Mouse (Mus musculus) liver, embryonic 12.5 days (tissue): Measurements from ENCODE around the gene Gpr139. TPM values are rescaled to one million over a fixed set of nuclear protein-coding genes. Genes with fewer than 3 reads are reported as not detected.

Experiments used
- ATAC-seq: fragments of 200-750 bp; cut with Nextera tagmentation; 2 replicates; pipeline ENCODE4 v1.8.0; 2017; ENCODE audit warnings: moderate number of reproducible peaks, mild to moderate bottlenecking, moderate library complexity
- H3K27ac ChIP-seq: fragments of 300-500 bp; sonication (generic); 2 replicates; pipeline ENCODE4 v1.5.1; 2016; ENCODE audit warnings: mild to moderate bottlenecking
- H3K27me3 ChIP-seq: fragments of 300-500 bp; sonication (generic); replicated peaks from 2 replicates; pipeline ENCODE4 v1.6.1; 2016; ENCODE audit warnings: mild to moderate bottlenecking, moderate library complexity
- H3K36me3 ChIP-seq: fragments of 300-500 bp; sonication (generic); 2 replicates; pipeline ENCODE4 v1.6.1; 2016; ENCODE audit warnings: mild to moderate bottlenecking, moderate library complexity
- H3K4me1 ChIP-seq: fragments of 300-500 bp; sonication (generic); 2 replicates; pipeline ENCODE4 v1.6.1; 2016
- H3K4me2 ChIP-seq: fragments of 300-500 bp; sonication (generic); 2 replicates; pipeline ENCODE4 v1.6.1; 2016; ENCODE audit warnings: mild to moderate bottlenecking, moderate library complexity
- H3K4me3 ChIP-seq: fragments of 300-500 bp; sonication (generic); 2 replicates; pipeline ENCODE4 v1.5.1; 2016; ENCODE audit warnings: mild to moderate bottlenecking, moderate library complexity
- H3K9ac ChIP-seq: fragments of 300-500 bp; sonication (generic); 2 replicates; pipeline ENCODE4 v1.6.1; 2016; ENCODE audit warnings: mild to moderate bottlenecking, moderate library complexity
- H3K9me3 ChIP-seq: fragments of 300-500 bp; sonication (generic); replicated peaks from 2 replicates; pipeline ENCODE4 v1.6.1; 2016; ENCODE audit warnings: mild to moderate bottlenecking, moderate library complexity
- WGBS: fragments of 180-500 bp; shearing (Covaris S2); methylation state at CpG from one replicate; pipeline ENCODE4 v1.1.7; 2016; ENCODE audit not compliant: insufficient replicate concordance; 5-methylcytosine and 5-hydroxymethylcytosine counted together
- polyA plus RNA-seq: library from polyadenylated mRNA; unstranded; fragments of >200 nt; fragmentation: Nextera tagmentation; extraction: Ambion mirVana; gene quantifications from 2 replicates; pipeline ENCODE4 v1.2.1, GENCODE M21; 2016

Gene Gpr139
- not detected in 2 replicates for polyA plus RNA-seq

GRCm38 (mm10) chr7:119184341-119185143 lies at the start of gene Gpr139:
Gene Gpr139 (minus strand): TSS chr7:119184603.
- H3K27me3 ChIP-seq = peaks cover 47% of the 10 kb centered on the region
- WGBS = 2% methylated on average over 47 of the region's 47 CpGs
- no peak within 1 kb of the TSS for H3K9ac ChIP-seq
- H3K27ac ChIP-seq = no peak within 1 kb of the TSS
- H3K9me3 ChIP-seq = no peaks in the 10 kb centered on the region
- H3K36me3 ChIP-seq = no peaks in the 10 kb centered on the region
- H3K4me1 ChIP-seq = no peaks in the 10 kb centered on the region
- H3K4me2 ChIP-seq = peak within 1 kb of the TSS; percentile 54
- H3K4me3 ChIP-seq = peak within 1 kb of the TSS; percentile 31
- peak; percentile 40; the same call in 1 of the 2 replicates for ATAC-seq

- Histone ChIP-seq H3K9ac (no peak overlapping the region), H3K4me2 (no peak overlapping the region), H3K36me3 (no peaks in the 10 kb centered on the region), H3K4me3 (no peak overlapping the region), H3K4me1 (no peaks in the 10 kb centered on the region), H3K27ac (no peak overlapping the region), H3K27me3 (no peaks in the 10 kb centered on the region), H3K9me3 (no peaks in the 10 kb centered on the region)
- 41% methylated on average over 3 of the region's 3 CpGs for WGBS
- no peak for ATAC-seq
These were observed 46.6 kb upstream of the Gpr139 start for GRCm38 (mm10) chr7:119230971-119231370.

DNA sequence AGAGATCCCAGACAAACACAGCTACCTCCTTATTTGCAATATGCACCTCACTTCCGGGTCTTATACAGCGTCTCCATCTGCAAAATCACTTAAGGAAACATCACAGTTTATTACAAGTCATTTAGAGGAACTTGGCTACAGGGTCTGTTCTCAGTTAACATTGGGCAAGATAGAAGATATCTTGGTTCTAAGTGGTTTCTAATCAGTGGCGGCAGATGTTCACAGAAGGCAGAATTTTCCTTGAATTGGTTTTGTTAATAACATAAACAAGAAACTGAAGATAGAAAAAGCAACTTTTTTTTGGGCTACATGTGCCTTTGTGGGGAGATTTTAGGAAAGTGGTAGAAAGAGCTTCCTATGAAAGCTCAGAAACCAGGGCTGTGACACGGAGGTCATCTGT lies 38.3 kb upstream of the Gpr139 start:
- 51% methylated on average over 4 of the region's 4 CpGs for WGBS
- no peak overlapping the region for H3K9ac ChIP-seq
- 0 out of 2 replicates have a peak, but pooled peaks have one; percentile 32 for ATAC-seq

GRCm38 (mm10) chr7:119219121-119219520 lies 34.7 kb upstream of the Gpr139 start:
- Histone ChIP-seq H3K36me3 (no peaks in the 10 kb centered on the region), H3K27me3 (no peaks in the 10 kb centered on the region), H3K4me1 (no peaks in the 10 kb centered on the region), H3K27ac (no peak overlapping the region), H3K4me2 (no peak overlapping the region), H3K9me3 (no peaks in the 10 kb centered on the region), H3K9ac (no peak overlapping the region), H3K4me3 (no peak overlapping the region)
- no peak for ATAC-seq
- WGBS = 78% methylated on average over 2 of the region's 2 CpGs

More for the DNA sequence above, 38.3 kb upstream of the Gpr139 start:
- Histone ChIP-seq H3K9me3 (no peaks in the 10 kb centered on the region), H3K4me3 (no peak overlapping the region), H3K4me1 (no peaks in the 10 kb centered on the region), H3K36me3 (no peaks in the 10 kb centered on the region), H3K27me3 (no peaks in the 10 kb centered on the region), H3K27ac (no peak overlapping the region), H3K4me2 (no peak overlapping the region)

- ATAC-seq = no peak
- H3K27me3 ChIP-seq = no peaks in the 10 kb centered on the region
- H3K9me3 ChIP-seq = no peaks in the 10 kb centered on the region
- H3K4me1 ChIP-seq = no peaks in the 10 kb centered on the region
- no peaks in the 10 kb centered on the region for H3K36me3 ChIP-seq
- H3K27ac ChIP-seq = no peak overlapping the region
- H3K9ac ChIP-seq = no peak overlapping the region
- no peak overlapping the region for H3K4me3 ChIP-seq
- WGBS = 58% methylated on average over 3 of the region's 3 CpGs
- H3K4me2 ChIP-seq = no peak overlapping the region
These were observed 22.8 kb upstream of the Gpr139 start for GRCm38 (mm10) chr7:119207251-119207650.

GRCm38 (mm10) chr7:119186374-119186773 lies 2.0 kb upstream of the Gpr139 start:
- no peak overlapping the region for H3K4me3 ChIP-seq
- H3K4me1 ChIP-seq = no peaks in the 10 kb centered on the region
- peaks cover 47% of the 10 kb centered on the region for H3K27me3 ChIP-seq
- 11% methylated on average over 11 of the region's 11 CpGs for WGBS
- no peaks in the 10 kb centered on the region for H3K36me3 ChIP-seq
- ATAC-seq = no peak
- H3K9me3 ChIP-seq = no peaks in the 10 kb centered on the region
- H3K27ac ChIP-seq = no peak overlapping the region
- no peak overlapping the region for H3K9ac ChIP-seq
- H3K4me2 ChIP-seq = no peak overlapping the region

GRCm38 (mm10) chr7:119185181-119185940 lies 958 bp upstream of the Gpr139 start:
- Histone ChIP-seq H3K4me2 (no peak overlapping the region), H3K27me3 (peaks cover 47% of the 10 kb centered on the region), H3K4me1 (no peaks in the 10 kb centered on the region), H3K9ac (no peak overlapping the region), H3K4me3 (no peak overlapping the region), H3K36me3 (no peaks in the 10 kb centered on the region), H3K9me3 (no peaks in the 10 kb centered on the region), H3K27ac (no peak overlapping the region)
- ATAC-seq = no peak
- 5% methylated on average over 23 of the region's 23 CpGs for WGBS

DNA sequence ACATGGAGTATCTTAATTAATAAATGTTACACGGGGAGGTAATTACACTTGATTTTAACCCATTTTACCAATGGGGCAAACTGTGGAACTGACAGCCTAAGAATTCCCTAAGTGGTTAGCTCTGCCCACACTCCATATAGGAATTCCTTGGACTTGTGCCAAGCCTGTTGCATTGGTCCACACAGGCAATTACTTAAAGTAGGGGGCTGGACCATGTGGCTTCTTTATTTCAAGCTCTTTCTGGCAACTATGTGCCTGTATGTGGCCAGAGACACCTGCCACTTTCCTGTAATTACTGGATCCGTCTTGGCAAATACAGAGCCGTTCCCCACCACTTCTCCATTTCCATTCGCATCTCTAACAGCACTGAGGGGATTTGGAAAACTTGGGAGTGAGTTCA lies 3.4 kb downstream of the Gpr139 start:
- Histone ChIP-seq H3K4me2 (no peak overlapping the region), H3K4me1 (no peaks in the 10 kb centered on the region), H3K9ac (no peak overlapping the region), H3K27me3 (peaks cover 37% of the 10 kb centered on the region), H3K36me3 (no peaks in the 10 kb centered on the region), H3K27ac (no peak overlapping the region), H3K4me3 (no peak overlapping the region), H3K9me3 (no peaks in the 10 kb centered on the region)
- no peak for ATAC-seq
- WGBS = 52% methylated on average over 4 of the region's 4 CpGs

DNA sequence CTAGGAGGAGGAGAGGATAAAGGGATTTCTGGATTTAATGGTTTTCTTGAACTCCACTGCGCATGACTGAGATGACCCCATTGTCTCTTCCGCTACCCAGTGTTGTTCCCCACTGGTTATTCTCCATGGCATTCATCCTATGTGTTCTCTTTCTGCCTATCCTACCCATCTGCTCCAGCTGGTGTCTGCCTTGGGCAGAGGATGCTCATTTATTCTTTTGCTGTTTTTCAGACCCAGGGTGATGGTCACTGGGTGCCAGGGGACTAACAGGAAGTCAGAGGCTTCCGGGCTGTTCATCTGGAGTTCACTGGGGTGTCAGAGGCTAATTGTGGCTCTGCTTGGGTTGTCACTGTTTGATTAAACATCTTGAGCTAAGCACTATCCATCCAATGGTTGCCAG lies 24.4 kb downstream of the Gpr139 start:
- H3K27me3 ChIP-seq = no peaks in the 10 kb centered on the region
- H3K4me2 ChIP-seq = no peak overlapping the region
- WGBS = 72% methylated on average over 3 of the region's 3 CpGs
- H3K4me1 ChIP-seq = no peaks in the 10 kb centered on the region
- H3K9ac ChIP-seq = no peak overlapping the region
- H3K36me3 ChIP-seq = no peaks in the 10 kb centered on the region
- no peak for ATAC-seq
- H3K4me3 ChIP-seq = no peak overlapping the region
- H3K27ac ChIP-seq = no peak overlapping the region
- no peaks in the 10 kb centered on the region for H3K9me3 ChIP-seq

DNA sequence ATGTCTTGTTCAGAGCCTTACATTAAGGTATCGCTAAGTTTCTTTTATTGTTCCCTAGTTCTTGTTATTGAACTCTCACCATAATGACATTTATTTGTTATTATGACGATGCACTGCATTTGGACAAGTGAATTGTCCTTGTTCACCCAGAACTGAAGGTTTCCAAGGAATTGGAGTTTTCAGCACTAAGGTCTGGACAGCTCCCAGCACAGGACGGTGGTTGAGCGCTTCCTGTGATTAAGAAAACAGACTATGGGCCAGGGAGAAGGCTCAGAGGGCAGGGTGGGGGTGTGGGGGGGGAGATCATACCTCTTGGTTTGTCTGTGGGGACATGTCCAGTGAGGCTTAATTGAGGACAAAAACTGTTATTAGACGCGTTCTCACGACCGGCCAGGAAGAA lies 72.6 kb downstream of the Gpr139 start:
- Histone ChIP-seq H3K4me3 (no peak overlapping the region), H3K27me3 (no peaks in the 10 kb centered on the region), H3K27ac (no peak overlapping the region), H3K9ac (no peak overlapping the region), H3K4me1 (no peaks in the 10 kb centered on the region), H3K4me2 (no peak overlapping the region), H3K36me3 (no peaks in the 10 kb centered on the region), H3K9me3 (no peaks in the 10 kb centered on the region)
- WGBS = 62% methylated on average over 8 of the region's 8 CpGs
- no peak for ATAC-seq

GRCm38 (mm10) chr7:119105878-119106277 lies 78.5 kb downstream of the Gpr139 start:
- ATAC-seq = no peak
- Histone ChIP-seq H3K36me3 (no peaks in the 10 kb centered on the region), H3K9ac (no peak overlapping the region), H3K9me3 (no peaks in the 10 kb centered on the region; the same call in 1 of the 2 replicates), H3K4me1 (no peaks in the 10 kb centered on the region), H3K4me3 (no peak overlapping the region), H3K4me2 (no peak overlapping the region), H3K27me3 (no peaks in the 10 kb centered on the region), H3K27ac (no peak overlapping the region)
- 67% methylated on average over 4 of the region's 4 CpGs for WGBS

- H3K9ac ChIP-seq = no peak overlapping the region
- no peak overlapping the region for H3K27ac ChIP-seq
- WGBS = 69% methylated on average over 3 of the region's 3 CpGs
- no peaks in the 10 kb centered on the region for H3K27me3 ChIP-seq
- no peaks in the 10 kb centered on the region for H3K36me3 ChIP-seq
- no peaks in the 10 kb centered on the region for H3K9me3 ChIP-seq
- no peak overlapping the region for H3K4me2 ChIP-seq
- no peak overlapping the region for H3K4me3 ChIP-seq
- no peak for ATAC-seq
- no peaks in the 10 kb centered on the region for H3K4me1 ChIP-seq
These were observed 87.8 kb downstream of the Gpr139 start for GRCm38 (mm10) chr7:119096583-119096982.
